Mouse (Mus musculus) frontal cortex, postnatal 36 days (tissue): ENCODE data around the gene Lsm5.

Source experiments
- DNase-seq, 2 experiments: peaks; one replicate each; pipeline ENCODE4 v3.0.0; 2022; ENCODE audit warnings: low spot score in 2 of 2

Lsm5 gene

DNA sequence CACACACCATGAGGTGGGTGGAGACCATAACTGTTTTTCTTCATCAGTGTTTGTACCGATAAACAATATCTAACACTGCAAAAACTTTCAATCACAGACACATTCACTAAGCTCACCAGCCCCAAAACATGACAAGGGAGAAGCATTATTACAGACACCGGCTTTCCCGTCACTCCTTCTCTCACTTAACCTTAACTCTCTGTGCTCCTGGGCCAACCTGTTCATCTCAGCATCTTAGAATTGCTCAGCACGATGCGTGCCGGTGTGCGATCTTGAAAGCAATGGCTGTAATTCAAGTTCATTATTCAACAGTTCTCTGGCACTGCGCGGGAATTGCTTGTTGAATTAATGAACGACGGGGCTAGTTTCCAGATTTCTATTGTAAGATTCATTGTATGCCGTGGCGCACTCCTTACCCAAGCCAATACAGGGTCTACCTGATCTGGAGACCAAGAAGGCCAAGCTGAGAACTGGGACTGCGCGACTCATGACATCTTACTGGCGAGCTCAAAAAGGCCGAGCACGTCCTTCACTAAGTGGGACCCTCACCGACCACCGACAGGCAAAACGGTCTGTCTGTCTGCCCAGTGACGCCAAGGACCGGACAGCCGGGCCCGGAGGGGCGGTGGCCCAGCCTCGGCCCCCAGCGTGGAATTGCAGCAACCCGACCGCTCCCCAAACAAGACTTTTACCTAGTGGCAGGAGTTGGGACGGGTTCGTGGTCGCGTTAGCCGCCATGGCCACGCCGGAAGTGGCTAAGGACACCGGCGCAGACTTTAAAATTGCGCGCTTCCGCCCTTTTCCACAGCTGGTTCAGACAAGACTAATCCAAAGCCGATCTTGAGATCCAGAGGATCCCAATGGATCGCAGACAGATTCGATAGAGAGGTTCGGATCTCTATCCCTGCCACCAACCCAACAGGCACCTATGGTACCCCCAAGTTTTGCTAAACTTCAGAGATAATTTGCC is at the start of gene Lsm5:
Lsm5 (minus strand) TSS at position 780 of the 970 bp plus-strand sequence.
- peak; percentile 81 to 93 for DNase-seq

DNA sequence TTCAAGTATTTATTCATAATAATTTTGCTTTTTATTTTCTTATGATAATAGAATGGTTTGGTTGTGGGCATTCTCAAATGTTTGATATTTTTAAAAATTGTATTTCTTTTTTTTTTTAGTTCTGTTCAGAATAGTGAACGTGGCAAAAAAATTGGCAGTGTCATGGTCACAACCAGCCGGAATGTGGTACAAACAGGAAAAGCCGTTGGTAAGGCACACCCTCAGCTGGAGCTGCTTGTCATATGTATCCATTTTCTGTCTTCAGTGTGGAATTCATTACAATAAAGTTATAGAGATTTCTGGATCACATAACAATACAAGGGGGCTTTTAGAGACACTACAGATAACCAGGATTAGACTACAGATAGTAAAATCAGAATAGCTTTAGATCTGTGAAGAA is 49.2 kb upstream of the Lsm5 start:
- DNase-seq = no peak

DNA sequence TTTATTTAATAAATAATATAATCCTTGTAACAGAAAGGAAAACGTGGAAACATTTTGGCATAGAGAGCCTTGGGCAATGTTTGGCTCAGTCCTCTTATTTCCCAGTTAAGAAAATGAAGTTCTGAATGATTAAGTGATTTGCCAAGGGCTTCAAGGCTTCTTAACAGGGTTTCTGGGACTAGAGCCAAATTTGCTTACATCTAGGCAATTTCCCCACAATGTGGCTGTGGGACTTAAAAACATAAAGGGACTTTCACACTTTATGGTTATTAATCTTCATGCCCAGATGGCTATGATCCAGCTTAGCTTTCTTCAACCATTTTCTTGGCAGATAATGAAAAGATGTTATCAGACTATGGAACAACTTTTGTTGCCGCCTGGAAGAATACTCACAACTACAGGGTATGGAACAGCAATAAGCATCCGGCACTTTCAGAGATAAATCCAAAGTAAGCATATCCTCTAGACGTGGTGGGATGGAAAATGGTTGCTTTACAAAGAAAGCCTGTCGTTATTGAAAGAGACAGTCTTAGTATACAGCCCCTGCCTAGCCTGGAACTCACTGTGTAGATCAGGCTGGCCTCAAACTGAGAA is 41.5 kb upstream of the Lsm5 start:
- DNase-seq = no peak

DNA sequence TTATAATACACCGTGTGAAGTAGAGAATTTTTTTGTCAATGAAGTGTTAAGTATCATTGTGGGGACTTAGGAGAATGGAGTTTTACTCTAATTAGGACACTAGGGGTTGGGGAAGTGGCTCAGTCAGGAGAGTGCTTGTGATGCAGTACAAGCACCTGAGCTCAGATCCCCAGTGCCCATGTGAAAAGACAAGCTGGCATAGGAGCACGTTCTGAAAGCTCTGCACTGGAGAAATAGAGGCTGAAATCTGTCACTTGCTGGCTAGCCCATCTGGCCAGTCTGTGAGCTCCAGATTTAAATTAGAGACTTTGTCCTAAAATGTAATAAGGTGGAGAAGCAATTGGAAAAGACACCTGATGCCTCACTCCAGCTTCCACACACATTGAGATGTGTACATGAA is 28.0 kb upstream of the Lsm5 start:
- no peak for DNase-seq

DNA sequence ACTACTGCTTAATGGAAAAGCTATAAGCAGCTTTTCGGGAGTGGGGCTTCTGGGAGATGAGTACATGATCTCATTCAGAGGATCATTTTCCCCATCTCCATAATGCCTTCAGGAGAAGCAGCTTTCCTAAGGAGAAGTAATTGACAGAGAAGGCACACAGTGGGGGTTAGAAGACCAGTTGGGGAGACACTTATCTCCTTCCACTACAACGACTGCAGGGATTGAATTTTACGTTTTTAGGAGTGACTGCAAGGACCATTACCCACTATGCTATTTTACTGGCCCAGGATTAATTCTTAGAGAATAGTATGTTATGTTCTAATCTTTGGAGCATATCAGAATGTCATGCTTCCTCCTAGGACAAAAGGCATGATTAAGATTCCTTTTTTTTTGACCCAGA is 16.4 kb upstream of the Lsm5 start:
- no peak for DNase-seq

DNA sequence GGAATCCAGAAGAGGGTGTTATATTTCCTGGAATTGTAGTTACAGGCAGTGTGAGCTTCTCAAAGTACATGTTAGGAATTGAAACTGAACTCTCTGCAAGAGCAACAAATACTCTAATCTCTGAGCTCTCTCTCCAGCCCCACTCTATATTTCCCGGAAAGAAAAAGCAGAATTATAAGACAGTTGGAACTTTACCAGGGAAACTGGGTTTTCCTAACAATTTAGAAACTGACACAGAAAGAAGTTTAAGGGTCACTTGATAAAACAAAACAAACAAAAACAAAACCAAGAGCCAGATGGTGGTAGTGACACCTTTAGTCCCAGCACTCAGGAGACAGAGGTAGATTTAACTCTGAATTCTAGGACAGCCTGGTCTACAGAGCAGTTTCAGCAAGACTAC is 14.6 kb upstream of the Lsm5 start:
- DNase-seq = no peak

DNA sequence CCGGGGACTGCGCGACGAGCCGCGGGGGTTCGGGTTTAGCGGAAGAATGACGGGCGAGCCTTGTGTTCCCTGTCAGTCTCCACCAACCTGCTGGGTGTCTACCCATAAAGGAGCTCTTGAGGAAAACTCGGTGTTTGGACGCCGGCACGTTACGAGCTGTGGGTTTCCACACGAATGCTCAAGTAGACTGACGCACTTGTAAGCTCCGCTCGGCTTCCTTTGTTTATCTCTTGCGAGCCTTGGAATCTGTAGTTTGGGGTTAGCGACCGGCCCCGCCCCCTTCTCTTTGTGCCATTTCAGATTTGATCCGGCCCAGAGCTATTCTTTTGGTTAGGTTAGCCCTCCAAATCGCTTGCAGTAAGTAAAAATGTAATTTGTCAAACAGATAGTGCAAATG is 10.8 kb upstream of the Lsm5 start:
- DNase-seq = no peak

DNA sequence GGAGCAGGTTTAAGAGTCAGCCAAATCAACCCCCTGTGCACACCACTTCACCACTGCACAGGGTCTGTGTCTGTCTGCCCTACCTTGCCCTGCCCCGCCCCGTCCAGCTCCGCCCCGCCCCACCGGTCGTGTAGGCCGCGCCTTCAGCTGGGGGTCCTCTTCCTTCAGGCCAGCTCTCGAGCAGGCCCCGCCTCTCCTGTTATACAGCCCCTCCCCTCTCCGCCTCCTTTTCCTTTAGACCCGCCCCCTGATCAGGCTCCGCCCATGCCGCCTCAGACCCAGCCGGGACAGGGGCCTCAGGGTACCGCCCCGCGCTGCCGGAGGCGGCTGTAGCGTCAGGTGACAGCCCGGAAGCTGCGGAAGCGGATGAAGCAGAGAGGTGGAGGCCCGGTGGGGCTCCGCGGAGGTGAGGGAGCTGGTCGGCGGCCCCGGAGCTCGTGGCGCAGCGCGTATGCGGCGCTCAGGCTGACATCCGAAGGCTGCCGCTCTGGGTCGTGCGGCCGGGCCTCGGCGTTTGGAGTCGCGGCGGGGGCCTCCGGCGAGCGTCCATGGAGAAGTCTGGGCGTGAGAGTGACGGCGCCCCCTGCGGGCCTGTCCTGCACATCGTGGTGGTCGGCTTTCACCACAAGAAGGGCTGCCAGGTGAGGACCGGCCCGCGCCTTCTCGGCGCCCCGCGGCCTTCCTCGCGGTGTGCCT is 10.2 kb upstream of the Lsm5 start, which contains the start of gene Avl9:
Avl9 (plus strand) TSS at position 326 of the 696 bp plus-strand sequence.
- peak; percentile 95 to 97 for DNase-seq

DNA sequence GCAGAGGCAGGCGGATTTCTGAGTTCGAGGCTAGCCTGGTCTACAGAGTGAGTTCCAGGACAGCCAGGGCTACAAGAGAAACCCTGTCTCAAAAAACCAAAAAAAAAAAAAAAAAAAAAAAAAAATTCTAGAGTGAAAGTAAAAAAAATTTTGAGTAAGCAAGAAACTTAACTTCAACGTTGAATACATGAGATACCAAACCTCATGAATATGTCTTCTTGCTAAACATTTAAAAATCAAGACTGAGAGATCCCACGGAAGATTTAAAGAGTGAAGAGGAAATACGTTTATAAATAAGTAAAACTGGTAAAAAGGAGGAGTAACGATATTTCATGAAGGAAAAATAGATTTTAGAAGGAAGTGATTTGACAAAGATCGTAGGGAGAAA is 9.7 kb upstream of the Lsm5 start:
- DNase-seq = no peak

DNA sequence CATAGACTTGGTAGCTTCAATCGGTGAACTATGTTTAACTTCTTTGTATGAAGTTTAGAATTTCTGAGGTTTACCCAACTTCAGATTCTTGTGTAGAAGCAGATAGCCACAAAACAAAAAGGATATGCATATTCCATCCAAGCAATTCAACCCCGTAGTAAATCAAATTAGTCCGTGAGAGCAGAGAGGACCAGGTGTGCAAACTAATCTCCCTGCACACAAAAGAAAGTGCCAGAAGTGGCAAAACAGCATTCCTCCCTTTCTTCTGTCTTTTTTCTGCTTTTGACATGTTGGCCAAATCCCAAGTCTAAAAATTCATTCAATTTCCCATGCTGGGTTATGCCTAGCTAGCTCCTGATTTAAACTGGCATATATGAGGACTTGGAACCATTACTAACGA is 12.1 kb downstream of the Lsm5 start:
- no peak for DNase-seq

DNA sequence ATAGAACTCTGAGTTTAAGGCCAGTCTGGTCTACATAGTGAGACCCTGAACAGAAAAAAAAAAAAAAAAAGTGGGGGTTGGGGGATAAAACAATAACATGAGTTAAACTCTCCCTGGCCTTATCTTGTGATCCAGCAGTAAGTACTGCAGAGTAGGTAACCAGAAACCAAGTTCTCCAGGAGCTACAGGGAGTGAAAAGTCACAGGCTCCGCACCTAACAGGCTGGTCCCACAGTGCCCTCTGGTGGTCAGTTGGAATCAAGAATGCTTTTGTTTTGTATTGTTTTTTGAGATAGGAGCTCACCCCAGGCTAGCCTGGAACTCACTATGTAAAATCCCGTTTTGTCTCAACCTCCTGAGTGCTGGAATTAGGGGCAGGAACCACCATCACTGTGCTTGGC is 13.3 kb downstream of the Lsm5 start:
- peak; percentile 53 to 78 for DNase-seq

DNA sequence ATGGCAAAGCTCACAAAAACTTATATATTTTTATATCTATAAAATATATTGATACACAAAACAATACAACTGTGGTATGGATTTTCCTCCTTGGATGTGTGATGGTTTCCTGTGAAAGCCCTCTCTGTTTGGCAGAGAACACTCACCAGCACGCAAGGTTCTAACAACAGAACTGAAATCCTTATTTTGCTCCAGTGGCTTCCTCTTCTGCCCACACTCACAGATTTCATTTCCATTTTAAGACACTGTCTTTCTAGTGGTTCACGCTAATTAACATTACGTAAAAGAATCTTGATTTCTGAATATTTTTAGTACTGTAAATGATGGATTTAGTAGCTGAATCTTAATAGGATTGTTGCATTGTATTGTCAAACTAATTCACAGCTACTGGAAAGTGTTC is 16.3 kb downstream of the Lsm5 start:
- no peak for DNase-seq

DNA sequence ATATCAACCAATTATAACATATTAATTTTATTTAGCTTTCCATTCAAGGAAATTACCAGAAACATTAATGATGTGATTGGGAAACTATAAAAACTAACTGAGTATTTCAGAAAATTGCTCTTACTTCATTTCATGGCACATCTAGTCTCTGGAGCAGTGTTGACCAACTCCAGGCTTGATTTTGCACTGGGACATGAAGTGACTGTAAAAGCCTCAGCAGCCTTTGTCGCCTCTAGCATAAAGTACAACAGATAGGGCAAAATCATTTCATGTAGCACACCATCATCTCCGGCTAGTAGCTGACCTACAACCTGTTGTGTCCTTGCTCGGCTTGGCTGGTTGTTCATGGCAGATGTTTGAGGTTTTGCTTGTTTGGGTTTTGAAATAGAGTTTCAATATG is 40.1 kb downstream of the Lsm5 start:
- no peak for DNase-seq

DNA sequence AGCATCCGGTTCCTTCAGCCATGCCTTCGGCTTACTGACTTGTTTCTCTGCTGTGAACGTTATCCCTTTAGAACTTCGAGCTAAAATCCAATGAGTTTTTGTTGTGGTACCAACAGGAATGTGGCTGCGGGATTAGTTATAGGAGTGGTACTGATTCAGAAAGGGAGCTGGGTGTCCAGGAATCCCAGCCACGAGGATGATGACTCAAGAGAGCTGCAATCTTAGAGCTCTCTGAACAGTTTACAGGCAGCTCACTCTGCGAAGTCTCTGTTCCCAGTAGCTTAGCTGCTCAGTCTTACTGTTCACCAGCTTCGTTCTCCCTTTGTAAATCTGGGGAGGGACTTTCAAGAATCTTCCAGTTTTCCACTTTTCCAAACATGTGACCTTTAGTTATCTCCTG is 49.1 kb downstream of the Lsm5 start:
- DNase-seq = no peak

DNA sequence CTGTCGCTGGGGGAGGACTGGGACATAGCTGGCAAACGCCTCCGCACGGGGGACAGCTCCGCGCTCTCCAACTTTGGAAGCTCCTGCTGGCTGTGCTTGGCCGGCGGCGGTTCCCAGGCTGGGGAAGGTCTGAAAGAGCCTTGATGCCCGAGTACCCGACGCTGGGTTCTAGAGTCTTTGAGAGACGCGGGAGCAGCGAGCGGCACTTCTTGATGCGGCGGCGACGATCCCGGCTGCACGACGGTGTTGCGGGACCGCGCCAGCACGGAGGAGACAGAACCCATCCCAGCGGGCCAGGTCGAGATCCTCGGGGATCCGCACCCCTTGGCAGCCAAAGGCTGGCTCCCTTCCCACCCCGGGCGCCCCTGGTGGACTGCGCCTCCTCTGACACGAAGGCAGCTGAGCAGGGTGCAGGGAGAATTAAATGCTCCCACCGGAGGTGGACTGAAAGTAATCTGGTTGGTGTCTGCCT is 52.4 kb downstream of the Lsm5 start:
- peak in 1 of 2 experiments; percentile 11 for DNase-seq
